Mouse (Mus musculus): ENCODE measurements around the gene Rhod.
"Not testable (repeated sequence)": the region's sequence is repeated elsewhere in the genome, so short reads cannot be mapped to it uniquely, and the experiment has no call there.

The Rhod gene

GRCm38 (mm10) chr19:4404840-4405239, 34.4 kb downstream of the Rhod start:
- no peak for DNase-seq (ENCODE audit: low spot score)

- DNase-seq (ENCODE audit: low spot score) = no peak
These were observed 40.3 kb downstream of the Rhod start for GRCm38 (mm10) chr19:4398959-4399358.

- DNase-seq (ENCODE audit: low spot score) = no peak
These were observed 40.6 kb downstream of the Rhod start for GRCm38 (mm10) chr19:4398630-4398948.

- DNase-seq (ENCODE audit: low spot score) = peak; percentile 52
These were observed 41.2 kb downstream of the Rhod start, which contains the start of gene Kdm2a for GRCm38 (mm10) chr19:4397798-4398629. TSS of gene Kdm2a (minus strand) at chr19:4398285.

- peak; percentile 97 for DNase-seq (ENCODE audit: low spot score)
These were observed 42.0 kb downstream of the Rhod start for GRCm38 (mm10) chr19:4396998-4397797.

- DNase-seq (ENCODE audit: low spot score) = peak; percentile 42
These were observed 42.9 kb downstream of the Rhod start for GRCm38 (mm10) chr19:4396081-4396997.

GRCm38 (mm10) chr19:4387276-4387675, 52.0 kb downstream of the Rhod start:
- no peak for DNase-seq (ENCODE audit: low spot score)

GRCm38 (mm10) chr19:4385026-4385425, 54.2 kb downstream of the Rhod start:
- DNase-seq (ENCODE audit: low spot score) = no peak

- DNase-seq (ENCODE audit: low spot score) = no peak
These were observed 54.9 kb downstream of the Rhod start for GRCm38 (mm10) chr19:4384322-4384721.

GRCm38 (mm10) chr19:4383306-4383705, 55.9 kb downstream of the Rhod start:
- no peak for DNase-seq (ENCODE audit: low spot score)

GRCm38 (mm10) chr19:4382303-4382702, 56.9 kb downstream of the Rhod start:
- not testable (repeated sequence) for DNase-seq (ENCODE audit: low spot score)
